Mouse (Mus musculus): ENCODE measurements around the gene Btbd2.

Btbd2 gene

GRCm38 (mm10) chr10:80656863-80657623 lies at the start of gene Btbd2:
Gene Btbd2, minus strand, starts transcription at chr10:80657071.
- no peak for DNase-seq

- no peak for DNase-seq
Observed at GRCm38 (mm10) chr10:80705479-80705878, 48.6 kb upstream of the Btbd2 start.

- DNase-seq = no peak
Observed at GRCm38 (mm10) chr10:80705033-80705432, 48.2 kb upstream of the Btbd2 start.

GRCm38 (mm10) chr10:80704418-80704817 lies 47.5 kb upstream of the Btbd2 start:
- no peak for DNase-seq

GRCm38 (mm10) chr10:80703643-80704042 lies 46.8 kb upstream of the Btbd2 start:
- peak in 1 of 2 experiments; percentile 41 for DNase-seq

DNA sequence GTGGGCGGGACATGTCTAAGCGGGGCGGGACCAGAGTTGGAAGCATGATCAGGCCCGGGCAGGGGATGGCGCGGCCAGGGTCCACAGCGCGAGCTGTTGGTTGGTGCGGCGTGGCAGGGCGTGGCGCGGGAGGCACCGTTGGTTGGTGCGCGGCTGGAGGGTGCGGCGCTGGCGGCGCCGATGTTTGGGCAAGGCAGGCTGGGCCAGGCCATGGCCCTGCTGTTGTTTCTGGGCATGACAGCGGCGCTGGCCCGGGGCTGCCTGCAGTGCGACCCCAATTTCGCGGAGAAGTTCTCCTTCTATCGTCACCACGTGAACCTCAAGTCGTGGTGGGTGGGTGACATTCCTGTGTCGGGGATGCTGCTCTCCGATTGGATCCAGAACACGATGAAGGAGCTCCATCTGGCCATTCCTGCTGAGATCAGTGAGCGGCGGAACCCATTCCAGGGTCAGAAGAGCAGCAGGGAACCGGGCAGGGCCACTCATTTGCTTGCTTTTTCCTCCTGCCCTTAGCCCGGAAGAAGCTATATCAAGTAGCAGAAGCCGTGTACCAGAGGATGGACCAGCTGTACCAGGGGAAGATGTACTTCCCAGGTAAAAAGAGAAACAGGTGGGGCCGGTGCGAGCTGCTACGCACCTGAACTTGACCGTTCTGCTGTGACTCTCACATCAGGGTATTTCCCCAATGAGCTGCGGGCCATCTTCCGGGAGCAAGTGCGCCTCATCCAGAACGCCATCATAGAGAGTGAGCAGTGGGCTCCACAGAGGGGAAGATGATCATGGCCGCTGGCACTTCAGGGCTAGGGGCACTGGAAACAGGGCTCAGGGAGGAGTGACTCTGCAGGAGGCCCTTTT lies 45.9 kb upstream of the Btbd2 start:
- DNase-seq = peak; percentile 95 to 96

- peak; percentile 98 to 99 for DNase-seq
Observed at GRCm38 (mm10) chr10:80701721-80702535, 45.1 kb upstream of the Btbd2 start, which contains the start of the genes Mob3a and Izumo4. Gene Mob3a, minus strand, starts transcription at chr10:80701977. Gene Izumo4, plus strand, starts transcription at chr10:80702184.

GRCm38 (mm10) chr10:80700732-80701131 lies 43.9 kb upstream of the Btbd2 start:
- DNase-seq = no peak

GRCm38 (mm10) chr10:80700038-80700504 lies 43.2 kb upstream of the Btbd2 start:
- DNase-seq = no peak

GRCm38 (mm10) chr10:80698605-80699004 lies 41.7 kb upstream of the Btbd2 start:
- DNase-seq = no peak

GRCm38 (mm10) chr10:80697812-80698211 lies 40.9 kb upstream of the Btbd2 start:
- DNase-seq = peak in 1 of 2 experiments; percentile 58

- DNase-seq = no peak
Observed at GRCm38 (mm10) chr10:80697393-80697787, 40.5 kb upstream of the Btbd2 start.

DNA sequence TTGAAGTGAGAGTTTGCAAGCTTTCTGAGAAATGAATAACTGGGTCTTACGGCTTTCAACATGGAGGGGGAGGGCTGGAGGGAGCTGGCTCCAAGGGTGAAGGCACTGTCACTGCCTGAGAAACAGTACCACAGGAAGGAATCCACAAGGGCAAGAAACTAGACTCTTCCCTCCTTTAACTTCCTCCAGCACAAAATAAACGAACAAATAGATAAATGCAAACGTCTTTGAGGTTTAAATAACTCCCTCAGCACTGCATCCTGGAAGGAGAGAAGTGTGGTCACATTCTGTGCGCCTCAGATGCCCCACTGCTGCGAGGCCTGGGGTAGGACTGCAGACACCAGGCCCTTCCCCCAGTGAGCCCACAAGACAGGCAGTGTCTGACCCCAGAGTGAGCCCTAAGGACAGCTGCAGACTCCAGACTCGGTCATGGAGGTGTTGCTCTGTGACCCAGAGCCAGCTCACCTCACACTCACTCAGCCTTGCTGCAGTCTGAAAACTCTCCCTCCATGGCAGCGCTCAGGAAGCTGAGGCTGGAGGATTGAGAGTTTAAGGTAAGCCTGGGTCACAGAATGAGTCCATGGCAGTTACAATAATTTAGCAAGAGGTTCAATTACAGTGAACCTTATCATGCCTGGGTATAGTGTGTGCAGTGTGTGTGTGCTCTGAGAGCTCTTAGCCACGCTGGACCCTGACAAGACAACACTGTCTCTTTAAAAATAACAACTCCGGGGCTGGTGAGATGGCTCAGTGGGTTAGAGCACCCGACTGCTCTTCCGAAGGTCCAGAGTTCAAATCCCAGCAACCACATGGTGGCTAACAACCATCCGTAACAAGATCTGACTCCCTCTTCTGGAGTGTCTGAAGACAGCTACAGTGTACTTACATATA lies 39.9 kb upstream of the Btbd2 start:
- no peak for DNase-seq

DNA sequence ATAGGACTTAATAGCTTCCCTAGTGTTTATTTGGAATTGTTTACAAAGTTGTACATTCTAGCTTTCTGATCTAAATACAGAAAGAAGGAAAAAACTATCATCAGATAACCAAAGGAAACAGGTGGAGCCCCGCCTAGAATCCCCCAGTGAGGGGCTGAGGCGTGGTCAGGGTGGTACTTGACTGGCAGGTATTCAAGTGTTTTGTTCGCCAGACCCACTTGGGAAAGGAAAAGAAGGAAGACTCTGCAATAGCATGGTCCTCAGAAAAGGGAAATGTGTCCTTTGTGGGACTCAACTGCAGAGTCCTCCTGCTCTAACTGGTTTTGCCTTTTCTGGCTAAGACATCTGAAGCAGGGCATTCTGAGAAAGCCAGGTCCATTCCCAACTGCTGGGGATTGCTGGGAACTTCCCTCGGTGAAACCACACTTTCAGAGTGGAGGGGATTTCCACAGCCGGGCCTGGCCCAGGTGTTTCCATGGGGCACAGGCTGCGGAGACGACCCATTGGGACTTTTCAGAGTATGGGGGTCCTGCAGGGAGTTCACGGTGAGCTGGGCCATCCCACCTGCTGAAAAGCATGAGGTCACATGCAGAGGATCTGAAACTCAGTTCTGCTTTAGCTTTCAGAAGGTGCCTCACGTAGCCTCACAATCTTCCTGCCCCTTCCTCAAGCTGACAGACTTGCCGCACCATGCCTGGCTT lies 39.1 kb upstream of the Btbd2 start:
- no peak for DNase-seq

DNA sequence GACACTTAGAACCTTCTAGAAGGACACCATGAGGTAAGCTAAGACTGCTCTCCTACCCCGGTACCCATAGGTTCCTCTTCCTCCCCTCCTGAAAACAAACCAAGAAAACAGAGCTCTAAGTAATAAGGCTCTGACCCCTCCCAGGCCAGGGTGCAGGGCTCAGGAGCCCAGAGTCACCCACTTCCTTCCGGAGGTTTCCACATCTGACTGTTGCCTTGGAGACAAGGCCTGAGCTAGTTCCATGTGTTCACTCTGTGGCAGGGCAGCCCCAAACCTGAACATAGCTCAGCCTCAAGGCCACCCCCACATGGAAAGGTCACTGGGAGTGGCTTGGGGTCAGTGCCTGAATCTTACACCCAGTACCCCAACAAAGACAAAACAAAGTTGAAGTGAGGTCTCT lies 38.3 kb upstream of the Btbd2 start:
- DNase-seq = no peak

DNA sequence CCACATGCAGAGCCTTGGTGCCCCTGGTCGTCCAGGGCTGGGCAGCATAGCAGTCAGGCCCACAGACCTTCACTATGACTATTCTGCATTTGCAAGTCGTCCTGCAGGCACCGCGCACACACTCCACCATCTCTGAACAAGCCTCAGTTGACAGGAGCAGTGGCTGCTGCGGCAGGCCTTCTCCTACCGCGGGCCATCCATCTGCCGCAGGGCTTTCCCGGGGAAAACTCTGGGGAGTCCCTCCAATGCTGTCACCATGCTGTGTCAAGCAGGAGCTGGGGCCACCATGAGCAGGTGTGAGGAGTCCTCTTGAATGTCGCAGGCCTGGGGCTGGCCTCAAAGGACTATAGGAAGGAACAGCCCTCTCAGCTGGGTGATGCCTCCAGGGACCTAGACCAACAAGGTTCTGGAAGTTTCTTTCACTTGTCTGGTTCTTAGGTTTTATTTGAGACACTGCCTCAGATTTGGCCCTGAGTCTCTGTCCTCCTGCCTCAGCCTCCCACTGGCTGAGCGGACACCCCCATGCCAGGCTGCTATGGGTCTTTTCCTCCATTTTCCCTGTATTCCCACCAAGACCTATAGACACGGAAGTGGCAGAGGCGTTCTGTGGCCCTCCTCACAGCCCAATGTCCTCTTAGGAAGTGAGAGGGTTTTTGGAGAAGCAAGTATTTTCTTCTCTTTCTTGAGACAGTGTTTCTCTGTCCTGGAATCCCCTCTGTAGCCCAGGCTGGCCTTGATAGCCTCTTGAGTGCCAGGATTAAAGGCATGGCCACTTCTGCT lies 37.5 kb upstream of the Btbd2 start:
- no peak for DNase-seq

DNA sequence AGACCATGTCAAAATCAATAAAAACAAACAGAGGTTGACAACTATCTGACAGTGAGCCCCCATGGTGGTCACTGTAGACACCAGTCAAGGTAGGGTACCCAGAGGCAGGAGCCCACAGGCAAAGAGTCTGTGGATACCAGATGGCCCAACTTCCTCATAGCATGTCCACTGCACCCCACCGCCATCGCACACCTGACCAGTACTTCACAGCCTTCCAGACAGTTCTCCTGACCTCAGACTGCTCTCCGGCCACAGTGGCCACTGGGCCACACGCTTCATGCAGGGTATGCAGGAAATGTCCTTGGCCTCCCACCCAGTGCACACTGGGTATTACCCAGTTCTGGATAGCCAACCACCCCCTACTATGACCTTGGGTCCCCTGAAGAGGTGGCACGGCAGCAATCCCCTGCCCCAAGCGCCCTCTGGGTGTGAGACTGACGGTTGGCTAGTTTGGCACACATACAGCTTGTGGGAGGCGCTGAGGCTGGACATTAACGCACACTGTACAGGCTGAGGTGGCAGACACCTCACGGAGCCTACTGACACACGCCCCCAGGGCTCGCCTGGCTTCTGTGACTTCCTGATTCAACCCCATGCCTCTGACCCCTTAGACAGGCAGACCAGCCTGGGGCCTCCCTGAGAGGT lies 36.7 kb upstream of the Btbd2 start:
- DNase-seq = no peak

DNA sequence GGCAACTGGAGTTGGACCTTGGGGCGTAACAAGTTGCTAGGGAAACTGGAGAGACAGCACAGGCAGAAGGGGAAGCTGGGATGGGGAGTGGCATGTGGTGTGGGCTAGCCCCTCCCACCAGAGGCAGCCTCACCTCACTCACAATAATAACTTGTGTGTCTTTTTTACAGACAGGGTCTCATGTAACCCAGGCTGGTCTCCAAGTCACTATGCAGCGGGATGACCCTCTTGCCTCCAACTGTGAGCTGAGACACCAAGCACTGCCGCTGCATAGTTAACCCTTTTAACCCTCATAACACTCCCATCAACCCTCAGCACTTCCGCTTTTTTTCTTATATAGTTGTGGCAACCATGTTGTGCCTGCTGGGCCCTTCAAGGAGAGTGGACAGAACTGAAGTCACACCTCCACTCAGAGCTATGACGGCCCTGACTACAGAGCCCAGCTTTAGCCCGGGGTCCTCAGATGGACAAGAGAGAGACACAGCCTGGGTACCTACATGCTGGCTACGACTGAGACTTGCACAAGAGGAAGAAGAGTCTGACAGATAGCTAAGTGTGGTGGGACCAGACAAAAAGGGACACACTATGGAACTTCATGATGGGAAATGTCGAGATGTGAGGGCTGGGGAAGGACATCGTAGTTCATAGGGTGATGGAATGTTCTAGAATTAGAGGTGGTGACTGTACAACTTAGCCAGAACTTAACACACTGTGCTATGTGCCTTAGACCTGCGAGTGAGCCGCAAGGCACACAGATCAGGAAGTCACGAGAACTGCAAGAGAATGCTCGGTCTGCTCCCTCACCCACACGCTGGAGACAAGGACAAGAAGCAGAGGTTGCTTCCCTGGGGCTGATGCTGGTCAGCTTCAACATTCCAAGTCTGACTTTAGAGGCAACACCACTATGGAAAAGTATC lies 35.6 kb upstream of the Btbd2 start:
- DNase-seq = no peak

GRCm38 (mm10) chr10:80687850-80688249 lies 31.0 kb upstream of the Btbd2 start:
- DNase-seq = peak; percentile 84 to 86
